Mouse (Mus musculus) lung, postnatal 0 days (tissue): Measurements from ENCODE around the gene Kif11. TPM values are rescaled to one million over a fixed set of nuclear protein-coding genes. Genes with fewer than 3 reads are reported as not detected.

Experiments
- ATAC-seq: fragments of 200-750 bp; cut with Nextera tagmentation; 2 replicates; pipeline ENCODE4 v1.8.0; 2017; ENCODE audit warnings: moderate library complexity
- DNase-seq: peaks from one replicate; pipeline ENCODE4 v3.0.0-alpha.2; 2016; ENCODE audit warnings: low spot score
- H3K27ac ChIP-seq: fragments of 300-500 bp; sonication (generic); 2 replicates; pipeline ENCODE4 v1.5.1; 2014; ENCODE audit warnings: antibody characterized with exemption, mild to moderate bottlenecking, low read length, mixed read lengths
- H3K27me3 ChIP-seq: fragments of 300-500 bp; sonication (generic); replicated peaks from 2 replicates; pipeline ENCODE4 v1.6.1; 2014; ENCODE audit warnings: low read length, mixed read lengths; ENCODE audit not compliant: insufficient read depth
- H3K36me3 ChIP-seq: fragments of 300-500 bp; sonication (generic); 2 replicates; pipeline ENCODE4 v1.6.1; 2014; ENCODE audit warnings: low read length, mixed read lengths; ENCODE audit not compliant: insufficient read depth
- H3K4me1 ChIP-seq: fragments of 300-500 bp; sonication (generic); 2 replicates; pipeline ENCODE4 v1.6.1; 2014; ENCODE audit warnings: antibody characterized with exemption, low read depth, low read length, mixed read lengths; ENCODE audit not compliant: insufficient read depth
- H3K4me2 ChIP-seq: fragments of 300-500 bp; sonication (generic); replicated peaks from 2 replicates; pipeline ENCODE4 v1.6.1; 2014; ENCODE audit warnings: low read depth, mild to moderate bottlenecking, low read length, moderate library complexity, mixed read lengths
- H3K4me3 ChIP-seq: fragments of 300-500 bp; sonication (generic); 2 replicates; pipeline ENCODE4 v1.5.1; 2014; ENCODE audit warnings: low read depth, low read length
- H3K9ac ChIP-seq: fragments of 300-500 bp; sonication (generic); replicated peaks from 2 replicates; pipeline ENCODE4 v1.6.1; 2014; ENCODE audit warnings: low read depth, mild to moderate bottlenecking
- H3K9me3 ChIP-seq: fragments of 300-500 bp; sonication (generic); 2 replicates; pipeline ENCODE4 v1.6.1; 2016; ENCODE audit warnings: low read length, mixed read lengths
- CTCF ChIP-seq: IDR thresholded peaks from 2 replicates; pipeline ENCODE4 v1.5.1; 2016; ENCODE audit warnings: antibody characterized with exemption, mild to moderate bottlenecking
- EP300 ChIP-seq: IDR thresholded peaks from 2 replicates; pipeline ENCODE4 v1.6.1; 2016; ENCODE audit warnings: antibody characterized with exemption, mild to moderate bottlenecking, control low read depth
- WGBS: fragments of 180-500 bp; shearing (Covaris S2); extraction: QIAGEN DNeasy Blood & Tissue Kit; methylation state at CpG from one replicate; pipeline ENCODE4 v1.1.7; 2014; 5-methylcytosine and 5-hydroxymethylcytosine counted together
- polyA plus RNA-seq: library from polyadenylated mRNA; unstranded; fragments of >200 nt; fragmentation: Nextera tagmentation; extraction: Ambion mirVana; gene quantifications from 2 replicates; pipeline ENCODE4 v1.2.1, GENCODE M21; 2015

Gene Kif11
- polyA plus RNA-seq, 1 experiment from 2014 or later: 2.1 TPM

- 82% methylated on average over 6 of the region's 6 CpGs for WGBS
- H3K36me3 ChIP-seq: no peaks in the 10 kb centered on the region
- no peak for ATAC-seq
- H3K4me2 ChIP-seq: no peak overlapping the region
- H3K9ac ChIP-seq: no peak overlapping the region
- no peaks in the 10 kb centered on the region for H3K4me1 ChIP-seq
- TF ChIP-seq EP300: no peak
- no peaks in the 10 kb centered on the region for H3K27me3 ChIP-seq
- DNase-seq: no peak
- no peak overlapping the region for H3K4me3 ChIP-seq
- no peak overlapping the region for H3K27ac ChIP-seq
- no peaks in the 10 kb centered on the region; the same call in 1 of the 2 replicates for H3K9me3 ChIP-seq
Observed at GRCm38 (mm10) chr19:37353331-37353730, 22.9 kb upstream of the Kif11 start.

- no peaks in the 10 kb centered on the region for H3K36me3 ChIP-seq
- no peaks in the 10 kb centered on the region for H3K9me3 ChIP-seq
- no peak overlapping the region for H3K4me3 ChIP-seq
- no peak for DNase-seq
- 50% methylated on average over 5 of the region's 5 CpGs for WGBS
- H3K9ac ChIP-seq: no peak overlapping the region
- no peaks in the 10 kb centered on the region for H3K27me3 ChIP-seq
- no peak for TF ChIP-seq CTCF
- TF ChIP-seq EP300: no peak
- H3K4me1 ChIP-seq: no peaks in the 10 kb centered on the region
- no peak for ATAC-seq
- H3K4me2 ChIP-seq: no peak overlapping the region
- H3K27ac ChIP-seq: no peak overlapping the region
Observed at GRCm38 (mm10) chr19:37360044-37360443, 16.2 kb upstream of the Kif11 start.

GRCm38 (mm10) chr19:37362545-37362944, 13.7 kb upstream of the Kif11 start:
- H3K27me3 ChIP-seq: no peaks in the 10 kb centered on the region
- 44% methylated on average over 5 of the region's 5 CpGs for WGBS
- no peaks in the 10 kb centered on the region for H3K4me1 ChIP-seq
- no peak overlapping the region for H3K4me3 ChIP-seq
- no peaks in the 10 kb centered on the region for H3K36me3 ChIP-seq
- no peak overlapping the region for H3K4me2 ChIP-seq
- DNase-seq (peak; percentile 15), ATAC-seq (no peak)
- no peak overlapping the region for H3K27ac ChIP-seq
- TF ChIP-seq EP300: no peak
- TF ChIP-seq CTCF: no peak
- H3K9me3 ChIP-seq: no peaks in the 10 kb centered on the region
- no peak overlapping the region for H3K9ac ChIP-seq

- Histone ChIP-seq H3K4me2 (no peak overlapping the region), H3K4me1 (no peaks in the 10 kb centered on the region), H3K27ac (no peak overlapping the region), H3K4me3 (no peak overlapping the region), H3K27me3 (no peaks in the 10 kb centered on the region), H3K9ac (no peak overlapping the region), H3K9me3 (no peaks in the 10 kb centered on the region), H3K36me3 (no peaks in the 10 kb centered on the region)
- WGBS: 75% methylated on average over 11 of the region's 11 CpGs
- DNase-seq (no peak), ATAC-seq (no peak)
- TF ChIP-seq EP300 (no peak), CTCF (no peak)
Observed at GRCm38 (mm10) chr19:37363128-37363939, 12.9 kb upstream of the Kif11 start.

GRCm38 (mm10) chr19:37368990-37369389, 7.2 kb upstream of the Kif11 start:
- Histone ChIP-seq H3K27me3 (no peaks in the 10 kb centered on the region), H3K4me1 (no peaks in the 10 kb centered on the region), H3K4me2 (no peak overlapping the region), H3K4me3 (no peak overlapping the region), H3K27ac (no peak overlapping the region), H3K36me3 (no peaks in the 10 kb centered on the region), H3K9me3 (no peaks in the 10 kb centered on the region), H3K9ac (no peak overlapping the region)
- DNase-seq: no peak
- ATAC-seq: no peak
- WGBS: 53% methylated on average over 1 of the region's 1 CpGs
- no peak for TF ChIP-seq CTCF
- TF ChIP-seq EP300: no peak

GRCm38 (mm10) chr19:37369921-37370320, 6.3 kb upstream of the Kif11 start:
- 77% methylated on average over 4 of the region's 4 CpGs for WGBS

More at GRCm38 (mm10) chr19:37369921-37370320, 6.3 kb upstream of the Kif11 start:
- no peak for ATAC-seq
- Histone ChIP-seq H3K27ac (no peak overlapping the region), H3K4me1 (no peaks in the 10 kb centered on the region), H3K4me3 (no peak overlapping the region), H3K9ac (no peak overlapping the region), H3K36me3 (no peaks in the 10 kb centered on the region), H3K9me3 (no peaks in the 10 kb centered on the region), H3K4me2 (no peak overlapping the region), H3K27me3 (no peaks in the 10 kb centered on the region)
- TF ChIP-seq CTCF (no peak), EP300 (no peak)
- DNase-seq: no peak
